8 mouse cellular contexts compared by ENCODE assay signal in the genomic region with DNA sequence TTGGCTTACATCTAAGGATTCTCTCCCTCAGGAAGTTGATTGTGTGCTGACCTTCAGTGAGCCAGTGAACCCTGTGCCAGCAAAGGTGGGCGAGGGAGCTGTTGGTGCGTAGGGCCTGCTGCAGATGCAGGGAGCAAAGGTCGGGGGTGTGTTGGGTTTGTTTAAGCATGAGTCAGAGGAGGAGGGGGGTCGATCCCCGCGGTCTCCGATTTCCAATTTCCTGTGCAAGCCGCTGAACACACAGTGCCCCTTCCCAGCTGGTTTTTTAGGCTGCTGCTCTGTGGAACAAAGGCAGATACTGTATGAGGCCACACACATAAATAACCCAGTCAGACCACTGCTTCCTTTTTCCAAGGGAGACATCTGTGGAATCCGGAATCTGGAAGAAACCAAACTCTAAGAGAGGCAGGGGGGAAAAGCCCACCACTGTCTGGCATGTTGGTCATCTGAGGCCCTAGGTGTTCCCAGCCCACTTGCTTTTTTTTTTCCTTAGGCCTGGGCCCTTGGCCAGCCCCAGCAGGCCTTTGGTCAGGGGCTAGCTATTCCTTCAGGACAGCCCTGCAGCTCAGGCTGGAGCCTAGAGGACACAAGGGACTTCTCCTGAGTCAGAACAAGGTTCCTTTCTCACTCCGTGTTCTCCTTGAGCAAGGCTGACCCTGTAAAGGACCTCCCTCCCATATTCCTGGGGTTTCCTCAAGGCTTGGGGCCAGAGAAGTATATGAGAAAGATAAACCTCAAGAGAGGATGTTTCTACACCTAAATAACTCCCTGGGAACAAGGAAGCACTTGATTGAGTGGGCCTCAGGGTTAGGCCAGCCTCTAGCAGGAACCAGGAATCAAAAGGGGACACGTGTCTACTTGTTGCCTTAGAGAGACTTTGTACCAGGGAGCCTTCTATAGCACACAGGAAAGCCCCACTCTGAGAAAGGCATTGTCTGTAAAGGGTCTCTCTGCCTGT.
DNase-seq lines count a peak whose midpoint lies in the region; ATAC-seq and TF ChIP-seq lines count a peak whose summit lies in the region.

No protein-coding gene starts in this region.

- peak overlapping the region; percentile 99 for H3K27ac ChIP-seq in liver, adult 2 months (replicated peaks; ENCODE audit: insufficient read depth, low read depth, low read length)

- peak overlapping the region; percentile 13 for H3K9ac ChIP-seq in liver, adult 2 months (ENCODE audit: low read depth, low read length)

- no peak for TF ChIP-seq POLR2A in liver, adult 2 months (IDR thresholded peaks at IDR 0.05; ENCODE audit: extremely low read depth, insufficient read depth, low read length)

- H3K4me1 ChIP-seq in liver, adult 2 months (ENCODE audit: control insufficient read depth, insufficient read depth, low read length): peaks cover 37% of the 10 kb centered on the region

- TF ChIP-seq CTCF in liver, adult 2 months (IDR thresholded peaks at IDR 0.05; ENCODE audit: low read depth, low read length): no peak

- no peaks in the 10 kb centered on the region for H3K79me2 ChIP-seq in liver, adult 2 months (ENCODE audit: control insufficient read depth, insufficient read depth, low read length)

- intact Hi-C loops in left cerebral cortex, postnatal 4 days (cut with DNase I): loop anchor here (10.0 kb wide), 1 partner anchor 232 kb away; the partner anchor contains the start of gene Irf2bp2

- H3K4me3 ChIP-seq in liver, adult 2 months (ENCODE audit: insufficient read depth, low read depth, low read length): no peak overlapping the region

- peak; percentile 69 for ATAC-seq in common myeloid progenitor, adult 5-6 weeks (replicated peaks; ENCODE audit: low read depth, poor library complexity, severe bottlenecking)

- DNase-seq in left cerebral cortex, postnatal 4 days: peak; percentile 57
- no peak for DNase-seq in left cerebral cortex, adult 11 months (ENCODE audit: low spot score)
- DNase-seq in gastrocnemius, postnatal 25 days: peak; percentile 77
- peak; percentile 55 for DNase-seq in induced T-regulatory cell, adult 2 months (ENCODE audit: low read depth)
- peak; percentile 86 for DNase-seq in liver, adult 2 months (ENCODE audit: extremely low read depth, low read depth, low spot score)
- DNase-seq in naive thymus-derived CD4-positive, alpha-beta T cell, adult 2 months (ENCODE audit: low read depth): peak; percentile 47
- no peak for DNase-seq in cerebellum, postnatal 25 days

- no peaks in the 10 kb centered on the region for H3K27me3 ChIP-seq in liver, adult 2 months (ENCODE audit: control insufficient read depth, insufficient read depth, low read length)

- H3K36me3 ChIP-seq in liver, adult 2 months (ENCODE audit: control insufficient read depth, insufficient read depth, low read length): no peaks in the 10 kb centered on the region

- 7% methylated on average over 11 of the region's 11 CpGs for WGBS in liver, adult 2 months

Comparison
In these comparisons a context has a peak if more than half of its experiments do, and no peak if none do; other contexts are left out.
1. DNase-seq: peak in left cerebral cortex, postnatal 4 days (single experiment), gastrocnemius, postnatal 25 days (single experiment), induced T-regulatory cell, adult 2 months (single experiment), liver, adult 2 months (single experiment) and naive thymus-derived CD4-positive, alpha-beta T cell, adult 2 months (single experiment); none in left cerebral cortex, adult 11 months (single experiment) and cerebellum, postnatal 25 days (0 of 2).